Mouse (Mus musculus): ENCODE data around the gene Nfkbiz. TPM values are rescaled to one million over a fixed set of nuclear protein-coding genes. Genes with fewer than 3 reads are reported as not detected.

Gene Nfkbiz
- total and polyA plus RNA-seq, 2 experiments, result 3.7 to 4.1 TPM

- TF ChIP-seq POLR2A (IDR thresholded peaks at IDR 0.05; ENCODE audit: extremely low read depth, insufficient read depth, low read length) (no peak), CTCF (IDR thresholded peaks at IDR 0.05; ENCODE audit: low read depth, low read length) (no peak)
- Histone ChIP-seq H3K4me1 (ENCODE audit: control insufficient read depth, insufficient read depth, low read length) (no peaks in the 10 kb centered on the region), H3K4me3 (ENCODE audit: insufficient read depth, low read depth, low read length) (no peak overlapping the region), H3K79me2 (ENCODE audit: control insufficient read depth, insufficient read depth, low read length) (no peaks in the 10 kb centered on the region), H3K9ac (ENCODE audit: low read depth, low read length) (no peak overlapping the region), H3K36me3 (ENCODE audit: control insufficient read depth, insufficient read depth, low read length) (peaks cover 15% of the 10 kb centered on the region), H3K27ac (replicated peaks; ENCODE audit: insufficient read depth, low read depth, low read length) (no peak overlapping the region), H3K27me3 (ENCODE audit: control insufficient read depth, insufficient read depth, low read length) (no peaks in the 10 kb centered on the region)
- 75% methylated on average over 6 of the region's 6 CpGs for WGBS
- DNase-seq (ENCODE audit: extremely low read depth, low read depth, low spot score), result no peak
Measured at GRCm38 (mm10) chr16:55807505-55807932, 31.2 kb downstream of the Nfkbiz start.

GRCm38 (mm10) chr16:55804799-55805198 lies 33.9 kb downstream of the Nfkbiz start:
- no peaks in the 10 kb centered on the region for H3K36me3 ChIP-seq (ENCODE audit: control insufficient read depth, insufficient read depth, low read length)
- WGBS, result 86% methylated on average over 1 of the region's 1 CpGs
- no peak for DNase-seq (ENCODE audit: extremely low read depth, low read depth, low spot score)
- no peak overlapping the region for H3K4me3 ChIP-seq (ENCODE audit: insufficient read depth, low read depth, low read length)
- TF ChIP-seq POLR2A (IDR thresholded peaks at IDR 0.05; ENCODE audit: extremely low read depth, insufficient read depth, low read length) (no peak), CTCF (IDR thresholded peaks at IDR 0.05; ENCODE audit: low read depth, low read length) (no peak)
- no peaks in the 10 kb centered on the region for H3K79me2 ChIP-seq (ENCODE audit: control insufficient read depth, insufficient read depth, low read length)
- H3K9ac ChIP-seq (ENCODE audit: low read depth, low read length), result no peak overlapping the region
- H3K4me1 ChIP-seq (ENCODE audit: control insufficient read depth, insufficient read depth, low read length), result no peaks in the 10 kb centered on the region
- H3K27ac ChIP-seq (replicated peaks; ENCODE audit: insufficient read depth, low read depth, low read length), result no peak overlapping the region
- no peaks in the 10 kb centered on the region for H3K27me3 ChIP-seq (ENCODE audit: control insufficient read depth, insufficient read depth, low read length)

DNA sequence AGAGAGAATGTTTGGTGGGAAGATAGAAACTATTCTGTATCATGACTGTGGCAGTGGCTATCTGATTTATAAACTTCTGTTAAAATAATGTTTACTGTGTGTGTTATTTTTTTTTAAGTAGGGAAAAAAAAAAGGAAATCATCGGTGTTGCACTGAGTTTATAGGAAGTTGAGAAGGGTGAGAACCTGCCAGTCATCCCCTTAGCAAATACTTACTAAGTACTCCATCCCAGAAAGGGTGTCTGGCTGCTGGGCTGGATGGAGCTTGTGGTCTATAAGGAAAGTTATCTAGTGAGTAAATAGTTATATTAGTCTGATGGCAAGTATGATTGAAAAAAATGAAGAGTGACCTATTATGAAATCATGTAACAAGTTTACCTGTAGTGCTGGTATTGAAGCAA lies 37.1 kb downstream of the Nfkbiz start:
- no peak overlapping the region for H3K9ac ChIP-seq (ENCODE audit: low read depth, low read length)
- 74% methylated on average over 1 of the region's 1 CpGs for WGBS
- TF ChIP-seq POLR2A (IDR thresholded peaks at IDR 0.05; ENCODE audit: extremely low read depth, insufficient read depth, low read length) (no peak), CTCF (IDR thresholded peaks at IDR 0.05; ENCODE audit: low read depth, low read length) (no peak)
- no peaks in the 10 kb centered on the region for H3K79me2 ChIP-seq (ENCODE audit: control insufficient read depth, insufficient read depth, low read length)
- H3K36me3 ChIP-seq (ENCODE audit: control insufficient read depth, insufficient read depth, low read length), result no peaks in the 10 kb centered on the region
- no peak for DNase-seq (ENCODE audit: extremely low read depth, low read depth, low spot score)
- no peaks in the 10 kb centered on the region for H3K27me3 ChIP-seq (ENCODE audit: control insufficient read depth, insufficient read depth, low read length)
- H3K27ac ChIP-seq (replicated peaks; ENCODE audit: insufficient read depth, low read depth, low read length), result no peak overlapping the region
- H3K4me1 ChIP-seq (ENCODE audit: control insufficient read depth, insufficient read depth, low read length), result no peaks in the 10 kb centered on the region
- H3K4me3 ChIP-seq (ENCODE audit: insufficient read depth, low read depth, low read length), result no peak overlapping the region

GRCm38 (mm10) chr16:55798845-55799244 lies 39.9 kb downstream of the Nfkbiz start:
- TF ChIP-seq CTCF (IDR thresholded peaks at IDR 0.05; ENCODE audit: low read depth, low read length), result no peak
- TF ChIP-seq POLR2A (IDR thresholded peaks at IDR 0.05; ENCODE audit: extremely low read depth, insufficient read depth, low read length), result no peak
- H3K36me3 ChIP-seq (ENCODE audit: control insufficient read depth, insufficient read depth, low read length), result no peaks in the 10 kb centered on the region
- peak; percentile 65 for DNase-seq (ENCODE audit: extremely low read depth, low read depth, low spot score)
- no peaks in the 10 kb centered on the region for H3K79me2 ChIP-seq (ENCODE audit: control insufficient read depth, insufficient read depth, low read length)
- no peak overlapping the region for H3K4me3 ChIP-seq (ENCODE audit: insufficient read depth, low read depth, low read length)
- no peaks in the 10 kb centered on the region for H3K4me1 ChIP-seq (ENCODE audit: control insufficient read depth, insufficient read depth, low read length)
- H3K27me3 ChIP-seq (ENCODE audit: control insufficient read depth, insufficient read depth, low read length), result no peaks in the 10 kb centered on the region
- no peak overlapping the region for H3K9ac ChIP-seq (ENCODE audit: low read depth, low read length)
- WGBS, result 25% methylated on average over 7 of the region's 7 CpGs
- no peak overlapping the region for H3K27ac ChIP-seq (replicated peaks; ENCODE audit: insufficient read depth, low read depth, low read length)

- Histone ChIP-seq H3K9ac (ENCODE audit: low read depth, low read length) (no peak overlapping the region), H3K4me1 (ENCODE audit: control insufficient read depth, insufficient read depth, low read length) (no peaks in the 10 kb centered on the region), H3K27ac (replicated peaks; ENCODE audit: insufficient read depth, low read depth, low read length) (no peak overlapping the region), H3K36me3 (ENCODE audit: control insufficient read depth, insufficient read depth, low read length) (no peaks in the 10 kb centered on the region), H3K27me3 (ENCODE audit: control insufficient read depth, insufficient read depth, low read length) (no peaks in the 10 kb centered on the region), H3K79me2 (ENCODE audit: control insufficient read depth, insufficient read depth, low read length) (no peaks in the 10 kb centered on the region), H3K4me3 (ENCODE audit: insufficient read depth, low read depth, low read length) (no peak overlapping the region)
- TF ChIP-seq POLR2A (IDR thresholded peaks at IDR 0.05; ENCODE audit: extremely low read depth, insufficient read depth, low read length) (no peak), CTCF (IDR thresholded peaks at IDR 0.05; ENCODE audit: low read depth, low read length) (no peak)
- DNase-seq (ENCODE audit: extremely low read depth, low read depth, low spot score), result no peak
- WGBS, result 75% methylated on average over 7 of the region's 7 CpGs
Measured at GRCm38 (mm10) chr16:55790326-55790725, 48.4 kb downstream of the Nfkbiz start.

DNA sequence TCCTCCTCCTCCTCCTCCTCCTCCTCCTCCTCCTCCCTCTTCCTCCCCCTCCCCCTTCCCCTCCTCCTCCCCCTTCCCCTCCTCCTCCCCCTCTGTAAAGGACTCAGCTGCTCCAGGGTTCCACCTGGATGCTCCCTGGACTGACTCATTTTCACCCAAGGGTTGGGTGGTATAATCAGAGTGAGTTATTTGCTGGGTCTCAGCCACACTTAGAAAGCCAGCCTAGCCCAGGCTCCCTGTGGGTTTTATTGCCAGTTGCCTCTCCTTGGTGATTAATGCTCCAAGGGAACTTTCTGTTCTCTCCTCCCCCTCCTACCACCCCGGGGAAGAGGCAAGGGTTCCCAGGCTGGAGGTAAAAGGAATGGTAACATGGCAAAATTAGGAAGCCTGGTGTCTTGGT lies 49.4 kb downstream of the Nfkbiz start:
- no peaks in the 10 kb centered on the region for H3K27me3 ChIP-seq (ENCODE audit: control insufficient read depth, insufficient read depth, low read length)
- no peak overlapping the region for H3K4me3 ChIP-seq (ENCODE audit: insufficient read depth, low read depth, low read length)
- no peak for TF ChIP-seq POLR2A (IDR thresholded peaks at IDR 0.05; ENCODE audit: extremely low read depth, insufficient read depth, low read length)
- H3K27ac ChIP-seq (replicated peaks; ENCODE audit: insufficient read depth, low read depth, low read length), result no peak overlapping the region
- no peaks in the 10 kb centered on the region for H3K36me3 ChIP-seq (ENCODE audit: control insufficient read depth, insufficient read depth, low read length)
- no peak for DNase-seq (ENCODE audit: extremely low read depth, low read depth, low spot score)
- no peaks in the 10 kb centered on the region for H3K79me2 ChIP-seq (ENCODE audit: control insufficient read depth, insufficient read depth, low read length)
- no peaks in the 10 kb centered on the region for H3K4me1 ChIP-seq (ENCODE audit: control insufficient read depth, insufficient read depth, low read length)
- no peak overlapping the region for H3K9ac ChIP-seq (ENCODE audit: low read depth, low read length)
- 56% methylated on average over 1 of the region's 1 CpGs for WGBS

Measured in liver, adult 2 months (tissue).